Mouse (Mus musculus): ENCODE data around the gene Eno2.

Gene Eno2

DNA sequence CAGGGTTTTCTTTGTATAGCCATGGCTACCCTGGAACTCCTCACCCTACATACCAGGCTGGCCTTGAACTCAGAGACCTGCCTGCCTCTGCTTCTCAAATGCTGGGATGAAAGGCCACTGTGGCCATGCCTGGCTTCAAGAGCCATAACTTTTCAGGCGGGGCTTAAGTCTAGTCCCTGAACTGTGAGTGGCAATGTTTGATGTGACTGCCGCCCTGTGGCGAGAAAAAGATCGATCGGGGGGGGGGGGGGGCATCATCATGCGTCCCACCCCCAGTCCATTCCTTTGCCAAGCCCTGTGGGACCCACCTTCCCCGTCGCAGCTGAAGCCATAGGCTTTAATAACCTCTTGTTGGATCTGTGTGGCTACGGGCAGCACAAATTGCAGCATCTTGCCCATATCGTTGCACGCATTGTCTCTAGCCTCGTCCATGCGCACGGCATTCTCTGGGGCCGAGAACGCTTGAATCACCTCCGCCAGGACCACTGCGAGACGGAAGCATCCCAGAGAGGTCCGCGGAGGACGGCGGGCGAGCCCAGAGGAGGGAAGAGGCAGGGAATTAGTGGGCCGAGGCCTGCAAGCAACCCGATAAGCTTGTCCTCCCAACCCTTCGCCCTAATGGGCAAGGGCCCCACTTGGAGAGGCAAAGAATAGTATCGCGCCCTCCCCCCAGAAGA lies 29.1 kb downstream of the Eno2 start:
- peak; percentile 54 to 56 for DNase-seq (ENCODE audit: low spot score in 2 of 2)

DNA sequence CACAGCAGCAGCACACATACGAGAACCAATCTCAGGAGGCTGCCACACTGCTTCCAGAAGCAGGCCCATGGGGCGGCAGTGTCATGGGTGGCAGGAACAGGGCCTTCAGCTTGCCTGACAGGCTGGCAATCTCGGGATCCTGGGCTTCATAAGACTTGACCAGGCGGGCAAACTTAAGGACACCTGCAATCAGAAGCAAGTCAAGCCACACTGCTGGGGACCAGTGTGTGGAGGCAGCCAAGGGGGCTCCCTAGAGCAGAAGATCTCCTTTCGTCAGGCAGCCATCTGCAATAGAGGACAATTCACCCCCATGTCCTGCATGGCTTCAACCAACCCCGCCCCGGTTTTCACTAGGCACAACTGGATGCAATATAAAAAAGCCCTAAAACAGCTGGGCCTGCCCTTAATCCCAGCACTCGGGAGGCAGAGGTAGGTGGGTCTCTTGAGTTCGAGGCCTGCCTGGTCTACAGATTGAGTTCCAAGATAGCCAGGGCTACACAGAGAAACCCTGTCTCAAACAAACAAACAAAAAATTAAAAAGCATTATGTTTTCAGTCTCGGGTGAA lies 30.2 kb downstream of the Eno2 start:
- DNase-seq (ENCODE audit: low spot score in 2 of 2), result no peak

DNA sequence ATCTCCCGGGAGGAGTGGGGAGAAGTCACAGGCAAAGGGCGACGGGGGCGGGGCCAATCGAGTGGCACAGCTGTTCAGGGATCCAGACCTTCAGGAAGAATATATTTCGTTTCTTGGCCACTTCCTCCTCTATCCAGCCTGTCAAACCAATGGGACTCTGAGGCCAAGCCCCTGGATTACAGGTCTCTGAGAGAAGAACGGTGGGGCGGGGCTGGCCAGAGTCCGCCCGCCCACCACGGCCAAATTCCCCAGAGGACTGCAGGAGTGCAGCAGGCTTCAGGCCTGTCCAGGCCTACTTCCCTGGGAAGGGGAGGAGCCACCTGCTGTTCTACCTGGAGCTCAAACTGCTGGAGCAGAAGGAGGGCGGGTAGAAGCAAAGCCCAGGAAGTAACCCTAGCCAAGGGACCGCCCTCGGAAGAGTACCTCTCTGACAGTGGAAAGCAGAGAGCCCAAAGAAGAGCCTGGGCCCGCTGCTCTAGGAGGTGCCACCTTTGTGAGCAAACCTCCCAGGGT lies 30.9 kb downstream of the Eno2 start, which contains the start of gene Ptpn6:
Ptpn6 (minus strand) TSS at position 204 of the 513 bp plus-strand sequence.
- DNase-seq (ENCODE audit: low spot score in 2 of 2), result peak in 1 of 2 experiments; percentile 14

DNA sequence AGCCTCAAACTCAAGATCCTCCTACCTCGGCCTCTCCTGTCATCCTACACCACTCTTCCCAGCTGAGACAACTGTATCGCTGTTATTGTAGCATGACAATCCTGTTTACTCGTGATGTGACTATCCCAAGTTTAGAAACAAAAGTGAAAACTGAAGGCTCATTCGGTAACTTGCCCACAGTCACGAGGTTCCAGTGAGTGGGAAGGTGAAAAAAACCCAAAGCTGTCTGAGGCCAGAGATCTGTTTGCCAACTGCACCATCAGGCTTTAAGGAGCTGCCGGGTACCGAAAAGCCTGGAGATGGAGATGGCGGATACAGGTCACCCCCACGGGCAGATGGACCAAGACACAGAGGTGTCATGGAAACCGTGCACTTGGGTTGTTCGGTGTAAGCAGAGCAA lies 32.4 kb downstream of the Eno2 start:
- no peak for DNase-seq (ENCODE audit: low spot score in 2 of 2)

DNA sequence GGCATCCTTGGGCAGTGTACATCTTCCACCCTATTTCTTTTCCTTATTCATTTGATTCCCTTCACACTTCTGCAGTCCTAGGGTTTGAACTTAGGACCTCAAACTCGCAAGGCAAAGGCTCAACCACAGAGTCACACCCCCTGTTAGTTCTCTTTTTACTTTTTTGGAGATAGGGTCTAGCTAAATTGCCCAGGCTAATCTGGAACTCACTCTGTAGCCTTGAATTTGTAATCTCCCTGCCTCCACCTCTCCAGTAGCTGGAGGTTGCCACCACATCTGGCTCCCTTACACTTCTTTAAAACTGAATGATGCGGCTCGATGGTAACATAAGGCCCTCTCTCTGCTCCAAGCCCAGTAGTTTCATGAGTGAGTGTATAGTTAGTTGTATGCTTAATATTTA lies 35.1 kb downstream of the Eno2 start:
- no peak for DNase-seq (ENCODE audit: low spot score in 2 of 2)

DNA sequence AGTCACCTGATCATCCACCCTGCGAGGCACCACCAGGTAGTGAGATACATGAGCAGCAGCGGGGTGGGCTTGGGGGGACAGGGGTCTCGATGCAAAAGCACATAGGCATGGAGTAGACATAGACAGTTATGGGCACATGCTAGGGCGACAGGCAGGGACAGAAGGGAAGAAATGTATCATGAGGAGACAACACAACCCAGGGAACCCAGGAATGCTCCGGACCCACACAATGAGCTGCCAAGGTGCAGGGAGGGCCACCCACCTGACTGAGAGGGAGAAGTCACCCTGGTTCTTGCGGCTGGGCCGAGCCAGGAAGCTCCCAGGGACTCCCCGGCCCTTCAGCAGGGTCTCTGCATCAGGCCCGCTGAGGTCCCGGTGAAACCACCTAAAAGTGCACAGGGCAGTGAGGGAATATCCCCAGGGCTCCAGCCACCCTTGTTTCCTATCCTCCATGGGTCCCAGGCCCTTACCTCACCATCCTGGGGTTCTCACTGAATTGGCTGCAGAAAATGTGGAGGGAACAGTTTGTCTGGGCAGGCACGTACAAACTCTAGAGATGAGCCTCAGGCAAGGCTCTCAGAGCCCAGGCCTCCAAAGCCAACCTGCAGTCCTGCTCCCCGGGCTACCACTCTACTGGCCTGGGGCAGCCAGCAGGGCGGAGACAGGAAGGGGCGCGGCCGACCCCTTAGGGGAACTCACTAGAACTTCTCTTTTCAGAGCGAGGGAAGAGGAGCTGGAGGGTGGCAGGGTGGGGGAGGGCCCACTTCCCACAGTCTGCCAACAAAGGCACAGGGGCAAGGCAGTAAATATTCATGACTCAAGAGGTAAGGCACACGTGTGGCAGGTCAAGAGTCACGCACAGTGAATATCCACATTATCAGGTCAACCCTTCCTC lies 36.8 kb downstream of the Eno2 start:
- peak; percentile 80 to 83 for DNase-seq (ENCODE audit: low spot score in 2 of 2)

DNA sequence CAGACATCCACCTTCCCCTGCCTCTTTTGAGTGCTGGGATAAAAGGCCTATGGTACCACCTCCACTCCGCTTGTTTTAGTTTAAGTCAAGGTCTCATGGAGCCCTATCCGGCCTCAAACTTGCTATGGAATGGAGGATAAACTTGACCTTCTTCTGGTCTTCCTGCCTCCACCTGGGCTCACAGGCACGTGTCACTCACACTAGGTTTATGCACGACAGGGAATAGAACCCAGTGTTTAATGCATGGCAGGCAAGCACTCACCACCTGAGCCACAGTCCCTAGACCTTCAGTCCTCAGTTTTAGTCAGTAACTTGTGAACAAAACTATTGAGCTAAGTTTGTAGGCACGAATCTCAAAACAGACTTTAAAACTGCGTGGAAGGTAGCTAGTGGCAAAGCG lies 38.4 kb downstream of the Eno2 start:
- DNase-seq (ENCODE audit: low spot score in 2 of 2), result no peak

DNA sequence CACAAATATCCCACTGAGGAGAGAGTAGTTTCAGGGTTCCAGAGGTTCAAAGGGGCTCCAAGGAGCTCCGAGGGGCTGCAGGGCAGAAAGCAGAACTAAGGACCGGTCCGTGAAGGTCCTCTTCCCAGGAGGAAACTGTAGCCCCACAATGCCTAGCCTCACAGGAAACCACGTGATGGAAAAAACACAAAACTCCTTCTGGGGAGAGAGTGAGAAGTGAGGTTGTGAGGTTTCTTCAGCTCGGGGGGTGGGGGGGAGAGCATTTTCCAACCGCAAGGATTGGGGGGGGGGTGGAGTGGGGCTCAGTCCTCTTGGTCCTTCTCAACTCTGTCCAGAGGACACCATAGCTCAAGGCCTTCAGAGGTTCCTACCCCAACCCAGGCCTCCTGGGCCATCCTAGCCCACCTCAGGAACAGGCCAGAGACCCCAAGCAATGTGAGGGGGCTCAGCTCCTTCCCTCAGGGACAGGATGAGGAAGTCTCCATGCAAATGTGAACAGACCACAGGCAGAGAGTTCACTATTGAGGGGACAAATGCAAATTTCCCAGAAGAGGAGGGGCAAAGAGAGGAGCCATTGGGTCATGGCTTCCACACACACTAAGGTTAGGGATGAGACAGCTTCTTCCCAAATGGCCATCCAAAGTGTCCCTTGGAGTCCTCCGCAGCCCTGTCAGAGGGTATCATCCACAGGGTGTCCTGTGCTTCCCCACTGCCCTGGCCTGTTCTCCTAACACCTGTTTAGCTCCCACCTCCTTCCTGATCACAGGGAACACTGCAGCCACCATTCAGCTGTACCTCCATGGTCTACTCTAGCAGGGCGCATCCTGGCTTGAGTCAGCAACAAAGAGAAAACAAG lies 39.4 kb downstream of the Eno2 start:
- DNase-seq (ENCODE audit: low spot score in 2 of 2), result peak; percentile 42 to 45

DNA sequence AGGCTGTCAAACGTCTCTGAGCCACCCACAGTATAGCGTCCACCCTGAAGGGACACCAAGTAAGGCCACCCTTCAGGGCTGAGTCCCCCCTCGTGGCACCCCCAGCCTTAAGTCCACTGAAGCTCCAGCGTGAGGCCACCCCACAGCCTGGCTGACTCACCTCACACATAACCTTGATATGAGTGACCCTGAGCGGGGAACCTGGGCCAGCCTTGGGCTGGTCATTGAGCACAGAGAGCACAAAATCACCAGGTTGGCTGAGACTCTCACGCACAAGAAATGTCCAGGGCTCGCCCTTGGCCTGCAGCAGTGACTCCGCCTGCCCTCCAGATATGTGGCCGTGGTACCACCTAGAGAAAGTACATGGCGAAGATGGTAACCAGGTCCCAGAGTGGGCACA lies 40.9 kb downstream of the Eno2 start:
- no peak for DNase-seq (ENCODE audit: low spot score in 2 of 2)

DNA sequence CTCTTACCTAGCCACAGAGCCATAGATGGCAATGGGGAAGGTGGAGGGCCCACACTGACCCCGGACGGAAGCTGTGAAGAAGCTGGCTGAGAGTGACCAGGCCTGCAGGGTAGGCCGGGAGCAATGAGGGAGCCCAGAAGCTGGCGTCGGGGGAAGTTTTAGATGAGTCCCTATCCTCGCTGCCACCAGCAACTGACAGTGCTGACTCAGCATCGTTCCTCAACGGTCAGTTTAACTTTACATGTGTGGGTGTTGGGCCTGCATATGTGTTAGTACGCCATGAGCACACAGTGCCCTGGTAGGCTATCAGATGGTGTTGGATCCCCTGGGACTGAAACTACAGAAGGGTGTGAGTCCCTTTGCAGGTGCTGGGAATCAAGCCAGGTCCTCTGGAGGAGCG lies 45.0 kb downstream of the Eno2 start:
- no peak for DNase-seq (ENCODE audit: low spot score in 2 of 2)

DNA sequence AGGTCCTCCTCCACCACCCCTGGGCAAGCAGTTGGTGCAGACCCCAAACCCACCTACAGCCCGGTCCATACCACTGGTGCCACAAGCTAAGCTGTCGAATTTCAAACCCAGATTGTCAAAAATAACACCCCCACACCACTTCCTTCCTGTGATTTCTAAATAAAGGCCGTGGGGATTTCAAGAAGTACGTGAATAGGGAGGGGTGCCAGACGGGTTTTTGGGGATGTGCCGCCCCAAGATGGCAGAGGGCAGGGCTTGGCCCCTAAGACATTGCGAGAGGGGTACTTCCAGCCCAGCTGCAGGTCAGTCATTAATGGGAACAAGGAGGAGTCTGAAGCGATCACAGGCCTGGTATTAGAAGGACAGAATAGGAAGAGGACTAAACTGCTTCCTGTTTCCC lies 45.9 kb downstream of the Eno2 start:
- DNase-seq (ENCODE audit: low spot score in 2 of 2), result no peak

DNA sequence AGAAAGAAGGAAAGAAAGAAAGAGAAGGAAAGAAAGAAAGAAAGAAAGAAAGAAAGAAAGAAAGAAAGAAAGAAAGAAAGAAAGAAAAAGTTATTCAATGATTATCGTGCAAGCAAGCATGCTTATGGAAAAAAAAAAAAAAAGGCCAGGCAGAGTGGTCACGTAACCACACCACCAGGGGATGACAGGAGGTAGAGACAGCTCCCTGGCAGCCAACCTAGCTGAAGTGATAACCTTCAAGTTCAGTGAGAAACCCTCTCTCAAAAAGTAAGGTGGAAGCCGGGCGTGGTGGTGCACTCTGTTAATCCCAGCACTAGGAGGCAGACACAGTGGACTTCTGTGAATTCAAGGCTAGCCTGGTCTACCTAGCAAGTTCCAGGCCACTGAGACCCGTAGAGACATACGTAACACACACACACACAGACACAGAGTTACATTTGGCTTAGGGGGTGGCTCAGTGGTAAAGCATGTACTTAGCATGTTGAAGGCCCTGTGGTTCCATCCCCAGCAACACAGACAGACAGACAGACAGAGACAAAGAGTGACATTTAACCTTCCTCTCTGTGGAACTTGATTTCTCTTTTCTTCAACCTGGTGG lies 46.5 kb downstream of the Eno2 start:
- no peak for DNase-seq (ENCODE audit: low spot score in 2 of 2)

DNA sequence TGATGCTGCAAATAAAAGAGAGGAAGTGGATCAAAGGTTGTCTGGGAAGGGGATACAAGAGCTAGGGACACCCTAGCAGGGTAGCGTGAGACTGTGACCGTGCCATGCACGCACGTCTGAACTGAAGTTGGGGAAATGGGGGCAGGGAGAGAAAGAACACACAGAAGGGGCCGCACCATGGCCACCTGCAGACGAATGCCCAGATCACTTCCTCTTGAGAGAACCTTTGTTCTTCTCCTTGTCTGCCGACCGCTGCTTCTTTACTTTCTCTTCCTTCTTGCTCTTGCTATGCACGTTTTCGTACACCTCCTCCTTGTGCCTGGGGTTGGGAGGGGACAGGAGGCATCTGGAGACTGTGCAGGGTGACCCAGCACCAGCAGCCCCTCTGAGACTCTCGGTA lies 48.6 kb downstream of the Eno2 start:
- peak; percentile 47 to 50 for DNase-seq (ENCODE audit: low spot score in 2 of 2)

DNA sequence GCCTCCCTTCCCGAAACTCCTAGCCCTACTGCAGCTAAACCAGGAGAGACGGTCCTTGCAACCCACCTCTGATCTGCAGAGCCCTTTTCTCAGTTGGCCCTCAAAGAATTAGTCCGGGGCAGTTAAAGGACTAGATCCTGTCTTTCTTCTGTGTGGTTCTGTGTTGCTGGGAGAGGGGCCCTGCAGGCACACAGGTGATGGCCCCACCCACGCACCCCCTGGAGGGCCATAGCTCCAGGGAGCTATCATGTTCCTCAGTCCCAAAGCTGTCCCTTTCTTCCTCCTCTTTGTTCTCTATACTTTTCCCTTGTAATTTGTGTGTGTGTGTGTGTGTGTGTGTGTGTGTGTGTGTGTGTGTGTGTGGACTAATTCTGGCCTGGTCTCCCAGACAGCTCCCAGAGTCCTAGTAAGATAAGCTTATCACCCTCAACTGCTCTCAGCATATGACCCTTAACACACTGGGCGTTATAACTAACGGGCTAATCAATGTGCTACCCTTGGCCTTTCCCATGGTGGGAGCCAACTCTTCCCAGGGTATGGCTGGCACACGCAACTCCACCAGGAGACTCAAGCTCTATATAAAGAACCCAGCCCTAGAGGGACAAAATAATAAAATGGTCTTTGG lies 50.0 kb downstream of the Eno2 start:
- DNase-seq (ENCODE audit: low spot score in 2 of 2), result no peak

DNA sequence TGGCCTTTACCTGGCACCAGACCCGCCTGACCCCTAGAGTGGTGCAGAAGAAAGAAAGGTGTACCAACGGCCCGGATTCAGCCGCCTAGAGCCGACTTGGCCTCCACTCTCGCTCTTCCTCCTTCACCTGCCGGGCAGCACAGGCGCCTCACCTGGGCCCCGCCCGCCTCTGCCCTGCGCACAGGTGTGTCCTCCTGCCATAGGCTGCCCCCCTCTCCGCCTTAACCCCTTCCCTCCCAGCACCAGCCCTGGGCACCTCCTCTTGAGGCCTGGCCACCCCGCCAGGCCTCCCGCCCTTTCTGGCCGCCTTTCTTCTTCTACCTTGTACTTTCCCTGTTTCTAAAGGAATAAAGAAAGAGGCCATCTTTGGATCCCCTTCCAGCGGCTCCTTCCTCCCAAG lies 50.8 kb downstream of the Eno2 start:
- no peak for DNase-seq (ENCODE audit: low spot score in 2 of 2)

DNA sequence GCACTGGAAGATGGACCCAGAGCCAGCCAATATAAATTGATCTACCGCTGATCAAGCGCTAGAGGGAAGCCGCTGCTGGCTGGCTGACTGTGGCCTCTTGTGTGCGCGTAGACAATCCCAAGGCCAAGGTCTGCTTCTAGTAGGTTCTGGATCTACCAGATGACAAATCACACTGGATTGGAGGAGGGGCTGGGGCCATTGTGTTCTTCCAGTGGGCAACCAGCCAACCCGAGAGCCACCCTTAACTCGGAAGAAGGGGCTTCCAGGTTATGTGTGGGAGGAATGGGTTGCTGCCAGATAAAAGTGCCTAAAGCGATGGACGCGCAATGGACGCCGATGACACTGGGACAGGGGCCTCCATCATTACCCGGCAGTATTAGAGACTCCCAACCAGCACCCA lies 51.5 kb downstream of the Eno2 start:
- DNase-seq (ENCODE audit: low spot score in 2 of 2), result no peak

DNA sequence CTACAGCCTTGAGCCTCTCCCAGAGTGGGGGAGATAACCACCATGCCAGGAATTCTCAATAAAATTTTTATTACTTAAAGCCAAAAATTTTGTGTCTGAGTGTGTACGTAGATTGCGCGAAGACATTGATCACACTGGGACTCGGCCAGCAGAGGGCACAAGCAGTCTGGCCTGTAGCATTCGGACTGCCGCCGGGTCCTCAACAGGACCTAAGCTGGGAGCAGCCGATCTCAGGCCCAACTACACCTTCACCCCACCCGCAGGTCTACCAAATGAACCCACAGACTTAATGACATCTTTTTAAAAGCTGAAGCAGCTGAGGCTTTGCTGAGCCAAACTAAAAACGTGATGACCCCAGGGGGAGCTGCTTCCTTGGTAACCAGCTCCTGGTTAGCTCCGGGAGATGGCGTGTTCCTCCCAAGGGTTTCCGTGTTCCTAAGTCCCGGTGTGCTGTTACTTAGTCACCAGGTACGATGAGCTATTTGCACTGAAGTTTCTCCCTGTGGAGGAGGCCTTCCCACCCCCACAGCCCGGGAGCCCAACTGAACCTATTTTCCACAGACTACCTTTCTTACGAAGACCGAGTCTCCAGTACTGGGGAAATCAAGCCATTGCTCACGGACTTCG lies 52.5 kb downstream of the Eno2 start:
- DNase-seq (ENCODE audit: low spot score in 2 of 2), result no peak

DNA sequence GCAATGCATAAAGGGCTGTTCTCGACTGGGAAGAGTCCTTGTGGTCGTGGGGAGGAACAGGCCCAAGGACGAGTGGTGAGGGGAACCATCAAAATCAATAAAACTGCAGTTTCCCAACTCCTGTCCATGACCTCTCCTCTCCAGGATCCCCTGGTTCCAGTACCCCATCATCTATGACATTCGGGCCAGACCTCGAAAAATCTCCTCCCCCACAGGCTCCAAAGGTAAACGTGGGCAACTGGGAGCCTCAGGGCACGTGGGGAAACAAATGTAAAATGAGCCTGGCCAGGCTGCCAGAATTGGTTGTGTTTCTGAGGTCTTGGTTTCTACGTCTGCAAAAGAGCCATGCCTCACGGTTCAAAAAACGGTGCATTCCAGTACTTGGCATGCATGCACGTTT lies 56.6 kb downstream of the Eno2 start:
- no peak for DNase-seq (ENCODE audit: low spot score in 2 of 2)

DNA sequence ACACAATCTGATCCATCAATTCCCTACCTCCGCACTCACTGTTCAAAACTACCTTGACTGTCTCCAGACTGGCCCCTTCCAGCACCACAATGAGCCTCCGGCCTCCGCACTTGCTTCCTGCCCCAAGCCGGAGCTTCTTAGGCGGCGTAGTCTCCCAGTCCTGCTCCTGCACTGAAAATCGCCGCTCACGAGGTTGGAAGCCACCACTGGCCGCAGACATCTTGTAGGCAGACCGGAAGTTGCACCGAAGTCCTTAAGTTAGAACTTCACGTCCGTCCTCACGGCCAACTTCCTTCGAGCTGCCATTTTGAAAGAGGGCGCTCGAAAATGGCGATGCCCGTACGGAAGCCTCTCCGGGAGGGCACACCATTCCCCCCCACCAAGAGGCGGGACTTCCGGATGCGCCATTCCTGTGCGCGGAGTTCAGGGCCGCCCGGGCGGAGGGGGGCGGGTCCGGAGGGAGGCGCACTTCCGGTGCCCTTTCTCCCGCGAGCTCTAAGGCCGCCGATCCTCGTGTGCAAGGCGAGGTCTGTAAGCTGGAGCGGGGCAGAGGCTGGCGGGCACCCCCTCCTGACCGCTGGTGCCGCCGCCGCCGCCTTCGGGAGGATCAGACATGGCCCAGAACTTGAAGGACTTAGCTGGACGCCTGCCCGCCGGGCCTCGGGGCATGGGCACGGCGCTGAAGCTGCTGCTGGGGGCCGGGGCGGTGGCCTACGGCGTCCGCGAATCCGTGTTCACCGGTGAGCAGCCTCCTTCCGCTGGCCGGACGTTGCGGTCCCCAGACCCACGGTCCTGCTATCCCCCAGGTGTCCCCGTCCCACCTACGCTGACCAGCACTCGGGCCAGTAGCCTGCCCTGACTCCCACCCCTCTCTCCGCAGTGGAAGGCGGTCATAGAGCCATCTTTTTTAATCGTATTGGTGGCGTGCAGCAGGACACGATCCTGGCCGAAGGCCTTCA lies 57.4 kb downstream of the Eno2 start, which contains the start of the genes Emg1 and Phb2:
Emg1 (minus strand) TSS at position 355 of the 959 bp plus-strand sequence.
Phb2 (plus strand) TSS at position 513 of the 959 bp plus-strand sequence.
- peak; percentile 97 to 99 for DNase-seq (ENCODE audit: low spot score in 2 of 2)

Measured in thymus, postnatal 10 days (tissue).